Mouse (Mus musculus): ENCODE measurements around the gene Alox8. TPM values are rescaled to one million over a fixed set of nuclear protein-coding genes. Genes with fewer than 3 reads are reported as not detected.

Gene Alox8
- total RNA-seq, 1 experiment: 1.6 TPM

DNA sequence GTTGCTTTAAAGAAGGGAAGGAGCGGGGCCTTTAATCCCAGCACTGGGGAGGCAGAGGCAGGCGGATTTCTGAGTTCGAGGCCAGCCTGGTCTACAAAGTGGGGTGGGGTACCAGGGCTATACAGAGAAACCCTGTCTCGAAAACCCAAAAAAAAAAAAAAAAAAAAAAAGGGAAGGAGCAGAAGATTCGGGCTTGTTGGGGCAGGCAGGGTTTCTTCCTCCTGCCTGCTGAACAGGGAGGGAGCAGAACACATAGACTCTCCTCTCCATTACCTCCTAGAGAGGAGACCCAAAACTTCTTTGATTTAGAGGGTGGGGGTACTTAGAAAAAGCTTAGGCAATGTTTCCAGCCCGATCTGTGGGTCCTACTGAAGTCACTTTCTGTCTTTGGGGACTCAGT lies 62.3 kb downstream of the Alox8 start:
- TF ChIP-seq ZC3H11A (IDR thresholded peaks at IDR 0.05; ENCODE audit: borderline replicate concordance, low read depth, low read length) (no peak), HCFC1 (IDR thresholded peaks at IDR 0.05; ENCODE audit: borderline replicate concordance, insufficient read depth, low read length) (no peak), ZNF384 (IDR thresholded peaks at IDR 0.05; ENCODE audit: low read depth, low read length) (no peak), MAFK (IDR thresholded peaks at IDR 0.05; ENCODE audit: insufficient read depth, low read depth, low read length) (no peak), CHD2 (IDR thresholded peaks at IDR 0.05; ENCODE audit: low read depth, low read length) (no peak)
- H3K4me3 ChIP-seq (ENCODE audit: insufficient read depth in 1 of 2, low read depth in 1 of 2, low read length in 2 of 2, poor library complexity in 1 of 2, severe bottlenecking in 1 of 2): no peak overlapping the region
- peaks cover 0 to 11% of the 10 kb centered on the region in 2 experiments; a peak in 1 of 4 replicates for H3K4me1 ChIP-seq (ENCODE audit: control insufficient read depth in 2 of 2, insufficient read depth in 2 of 2, low read length in 2 of 2, poor library complexity in 1 of 2)
- H3K36me3 ChIP-seq (ENCODE audit: control insufficient read depth, insufficient read depth, low read length, poor library complexity, severe bottlenecking): no peaks in the 10 kb centered on the region
- in situ Hi-C loops (cut with MboI; ENCODE audit: low sequenced_read_pairs in 2 of 2, unreplicated experiment in 2 of 2): no loop called here
- H3K27ac ChIP-seq (ENCODE audit: insufficient read depth, low read depth, low read length, poor library complexity, severe bottlenecking): no peak overlapping the region
- H3K9ac ChIP-seq (ENCODE audit: insufficient read depth, low read depth, low read length, poor library complexity, severe bottlenecking): no peak overlapping the region
- H3K9me3 ChIP-seq (ENCODE audit: control insufficient read depth, insufficient read depth, low read depth, low read length): no peaks in the 10 kb centered on the region
- DNase-seq (ENCODE audit: low read depth, low spot score): no peak

- peaks cover 0 to 14% of the 10 kb centered on the region in 2 experiments; a peak in 1 of 4 replicates for H3K4me1 ChIP-seq (ENCODE audit: control insufficient read depth in 2 of 2, insufficient read depth in 2 of 2, low read length in 2 of 2, poor library complexity in 1 of 2)
These were observed 63.0 kb downstream of the Alox8 start for GRCm38 (mm10) chr11:69134622-69134968.

More at GRCm38 (mm10) chr11:69134622-69134968, 63.0 kb downstream of the Alox8 start:
- Histone ChIP-seq H3K4me3 (ENCODE audit: insufficient read depth in 1 of 2, low read depth in 1 of 2, low read length in 2 of 2, poor library complexity in 1 of 2, severe bottlenecking in 1 of 2) (peak overlapping the region; percentile 58 to 63), H3K36me3 (ENCODE audit: control insufficient read depth, insufficient read depth, low read length, poor library complexity, severe bottlenecking) (no peaks in the 10 kb centered on the region), H3K9ac (ENCODE audit: insufficient read depth, low read depth, low read length, poor library complexity, severe bottlenecking) (0 out of 2 replicates have a peak overlapping the region, but pooled peaks have one; percentile 8), H3K27ac (ENCODE audit: insufficient read depth, low read depth, low read length, poor library complexity, severe bottlenecking) (no peak overlapping the region), H3K9me3 (ENCODE audit: control insufficient read depth, insufficient read depth, low read depth, low read length) (no peaks in the 10 kb centered on the region)
- TF ChIP-seq ZNF384 (IDR thresholded peaks at IDR 0.05; ENCODE audit: low read depth, low read length) (no peak), ZC3H11A (IDR thresholded peaks at IDR 0.05; ENCODE audit: borderline replicate concordance, low read depth, low read length) (no peak), HCFC1 (IDR thresholded peaks at IDR 0.05; ENCODE audit: borderline replicate concordance, insufficient read depth, low read length) (no peak), MAFK (IDR thresholded peaks at IDR 0.05; ENCODE audit: insufficient read depth, low read depth, low read length) (no peak), CHD2 (IDR thresholded peaks at IDR 0.05; ENCODE audit: low read depth, low read length) (no peak)
- DNase-seq (ENCODE audit: low read depth, low spot score): no peak
- in situ Hi-C loops (cut with MboI; ENCODE audit: low sequenced_read_pairs in 2 of 2, unreplicated experiment in 2 of 2): no loop called here

Other genes with a start within 250 kb of the Alox8 start
- gene Arhgef15, start 240.4 kb downstream of the Alox8 start, total RNA-seq (2012; rRNA removed): 2.5 and 3.1 TPM in 2 replicates
- gene Slc25a35, start 229.7 kb downstream of the Alox8 start, total RNA-seq (2012; rRNA removed): 2.7 and 3.3 TPM in 2 replicates
- gene Rangrf, start 222.7 kb downstream of the Alox8 start, total RNA-seq (2012; rRNA removed): 90.7 and 107 TPM in 2 replicates
- gene Pfas, start 189.4 kb downstream of the Alox8 start, total RNA-seq (2012; rRNA removed): 119 and 149 TPM in 2 replicates
- 50.9 and 79.5 TPM in 2 replicates for gene Ctc1, start 181.9 kb downstream of the Alox8 start, total RNA-seq (2012; rRNA removed)
- 71.7 and 81.1 TPM in 2 replicates for gene Aurkb, start 152.2 kb downstream of the Alox8 start, total RNA-seq (2012; rRNA removed)
- gene Borcs6, start 138.1 kb downstream of the Alox8 start, total RNA-seq (2012; rRNA removed): 4.5 and 6.2 TPM in 2 replicates
- gene Tmem107, start 127.0 kb downstream of the Alox8 start, total RNA-seq (2012; rRNA removed): 38.6 and 38.8 TPM in 2 replicates
- 7.1 and 9.0 TPM in 2 replicates for gene Vamp2, start 109.4 kb downstream of the Alox8 start, total RNA-seq (2012; rRNA removed)
- gene Per1, start 102.6 kb downstream of the Alox8 start, total RNA-seq (2012; rRNA removed): 6.0 and 8.6 TPM in 2 replicates
- not detected in 2 replicates for gene Hes7, start 77.4 kb downstream of the Alox8 start, total RNA-seq (2012; rRNA removed)
- not detected in 2 replicates for gene 9130213A22Rik, start 75.3 kb downstream of the Alox8 start, total RNA-seq (2012; rRNA removed)
- gene Aloxe3, start 71.9 kb downstream of the Alox8 start, total RNA-seq (2012; rRNA removed): 0.49 and 1.4 TPM in 2 replicates
- 0.21 and 0.22 TPM in 2 replicates for gene Alox12b, start 40.9 kb downstream of the Alox8 start, total RNA-seq (2012; rRNA removed)
- gene Gucy2e, start 39.2 kb upstream of the Alox8 start, total RNA-seq (2012; rRNA removed): 0.05 and 0.09 TPM in 2 replicates
- 23.0 and 27.4 TPM in 2 replicates for gene Cntrob, start 125.9 kb upstream of the Alox8 start, total RNA-seq (2012; rRNA removed)
- 44.1 and 62.2 TPM in 2 replicates for gene Trappc1, start 126.1 kb upstream of the Alox8 start, total RNA-seq (2012; rRNA removed)
- gene Kcnab3, start 128.4 kb upstream of the Alox8 start, total RNA-seq (2012; rRNA removed): 1.6 and 2.2 TPM in 2 replicates
- gene Rnf227, start 142.6 kb upstream of the Alox8 start, total RNA-seq (2012; rRNA removed): 1.3 and 1.8 TPM in 2 replicates
- 21.6 and 27.0 TPM in 2 replicates for gene Chd3, start 171.6 kb upstream of the Alox8 start, total RNA-seq (2012; rRNA removed)
- 191 and 202 TPM in 2 replicates for gene Naa38, start 197.6 kb upstream of the Alox8 start, total RNA-seq (2012; rRNA removed)
- gene Cyb5d1, start 197.8 kb upstream of the Alox8 start, total RNA-seq (2012; rRNA removed): 18.8 and 29.0 TPM in 2 replicates
- 23.9 and 43.3 TPM in 2 replicates for gene Tmem88, start 200.4 kb upstream of the Alox8 start, total RNA-seq (2012; rRNA removed)
- gene Kdm6b, start 215.8 kb upstream of the Alox8 start, total RNA-seq (2012; rRNA removed): 7.9 and 9.4 TPM in 2 replicates

All from ES-E14 (cell line).